Mouse (Mus musculus): ENCODE measurements at regions not wholly inside any gene's neighbourhood (a gene's known extent, or its start where the extent isn't known, plus 50 kb on each side); places are given as distances from the start of the nearest gene placed in this dataset.

- no peak for TF ChIP-seq CTCF (IDR thresholded peaks at IDR 0.05; ENCODE audit: control insufficient read depth, insufficient read depth, insufficient read length)
- TF ChIP-seq USF1 (IDR thresholded peaks at IDR 0.05; ENCODE audit: low read depth) = no peak
- no peak for TF ChIP-seq MYOG (IDR thresholded peaks at IDR 0.05; ENCODE audit: control insufficient read depth, extremely low read depth, insufficient read length)
- TF ChIP-seq MAX (IDR thresholded peaks at IDR 0.05) = no peak
- TF ChIP-seq CEBPB (IDR thresholded peaks at IDR 0.05; ENCODE audit: low read depth) = no peak
- no peak for TF ChIP-seq MYOD1 (IDR thresholded peaks at IDR 0.05; ENCODE audit: control insufficient read depth, insufficient read length, low read depth)
Measured at GRCm38 (mm10) chr1:158040334-158040733, 315.8 kb downstream of the Brinp2 start.
